Mouse (Mus musculus): ENCODE data around the gene Cdkn1c. TPM values are rescaled to one million over a fixed set of nuclear protein-coding genes. Genes with fewer than 3 reads are reported as not detected.

Cdkn1c gene
- total and polyA plus RNA-seq, 3 experiments = 10.0 to 11.9 TPM; not detected in 1

DNA sequence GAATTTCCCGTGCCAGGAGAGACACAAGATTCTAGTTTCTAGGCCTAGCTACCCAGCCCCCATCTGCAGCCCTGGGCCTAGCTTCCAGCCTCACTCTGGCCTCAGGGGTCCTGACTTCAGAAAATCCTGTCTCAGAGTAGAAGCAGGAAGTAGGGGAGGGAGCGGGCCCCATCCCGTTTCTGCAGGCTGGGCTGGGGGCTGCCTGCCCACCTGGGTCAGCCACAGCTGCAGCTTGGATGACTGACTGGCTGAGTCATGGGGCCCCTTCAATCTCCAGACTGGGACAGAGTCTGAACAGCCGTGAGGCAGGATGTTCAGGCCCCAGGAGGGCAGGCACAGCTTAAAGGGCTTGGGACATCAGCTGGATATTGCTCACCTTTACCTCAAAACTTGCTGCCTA is 45.8 kb downstream of the Cdkn1c start:
- no peaks in the 10 kb centered on the region for H3K4me1 ChIP-seq (ENCODE audit: control insufficient read depth in 1 of 2, insufficient read depth in 2 of 2, low read length in 2 of 2)
- no peaks in the 10 kb centered on the region for H3K9me3 ChIP-seq (replicated peaks; ENCODE audit: insufficient read depth, low read length)
- no peak overlapping the region for H3K9ac ChIP-seq (ENCODE audit: control insufficient read depth, low read depth, low read length, poor library complexity, severe bottlenecking)
- no peaks in the 10 kb centered on the region; a peak in 1 of 4 replicates for H3K27me3 ChIP-seq (ENCODE audit: control insufficient read depth in 1 of 2, insufficient read depth in 2 of 2, low read length in 2 of 2)
- H3K36me3 ChIP-seq (ENCODE audit: control insufficient read depth in 1 of 2, insufficient read depth in 2 of 2, low read length in 2 of 2) = no peaks in the 10 kb centered on the region
- no peak overlapping the region for H3K27ac ChIP-seq (ENCODE audit: control insufficient read depth, low read depth, low read length)
- DNase-seq (ENCODE audit: low read depth, low spot score) = no peak
- TF ChIP-seq TBP (IDR thresholded peaks at IDR 0.05; ENCODE audit: low read depth, low read length) (no peak), MAX (IDR thresholded peaks at IDR 0.05; ENCODE audit: low read length) (no peak), HCFC1 (IDR thresholded peaks at IDR 0.05; ENCODE audit: low read depth, low read length) (no peak), CTCF (IDR thresholded peaks at IDR 0.05 in 2 of 3, conservative IDR thresholded peaks at IDR 0.05 in 1 of 3; ENCODE audit: control insufficient read depth in 1 of 3, insufficient read depth in 1 of 3, low read depth in 2 of 3, low read length in 3 of 3, poor library complexity in 1 of 3, severe bottlenecking in 1 of 3) (no peak)
- H3K4me3 ChIP-seq (ENCODE audit: control insufficient read depth in 1 of 2, insufficient read depth in 1 of 2, low read depth in 2 of 2, low read length in 2 of 2) = no peak overlapping the region
- H3K79me2 ChIP-seq (ENCODE audit: control insufficient read depth, insufficient read depth, low read length, poor library complexity) = no peaks in the 10 kb centered on the region

DNA sequence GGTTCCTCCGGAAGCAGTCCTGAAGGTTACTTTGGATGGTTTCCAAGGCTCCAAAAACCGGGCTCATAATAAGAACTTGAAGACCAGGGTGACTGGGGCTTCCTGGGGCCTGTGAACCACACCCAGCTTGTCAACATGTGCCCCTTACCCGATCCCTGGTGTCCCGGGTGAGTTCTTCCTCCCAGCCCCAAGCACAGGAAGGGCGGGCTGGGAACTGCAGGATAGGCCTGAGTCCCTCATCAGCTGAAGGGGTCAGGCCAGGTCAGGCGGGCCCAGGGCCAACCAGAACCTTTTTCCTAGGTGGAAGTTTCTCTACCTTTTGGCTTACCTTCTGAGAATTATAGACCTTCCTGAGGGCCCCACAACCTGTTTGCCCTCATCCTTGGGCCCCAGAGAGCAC is 48.2 kb downstream of the Cdkn1c start:
- Histone ChIP-seq H3K4me3 (ENCODE audit: control insufficient read depth in 1 of 2, insufficient read depth in 1 of 2, low read depth in 2 of 2, low read length in 2 of 2) (no peak overlapping the region), H3K9ac (ENCODE audit: control insufficient read depth, low read depth, low read length, poor library complexity, severe bottlenecking) (no peak overlapping the region), H3K9me3 (replicated peaks; ENCODE audit: insufficient read depth, low read length) (no peaks in the 10 kb centered on the region), H3K4me1 (ENCODE audit: control insufficient read depth in 1 of 2, insufficient read depth in 2 of 2, low read length in 2 of 2) (no peaks in the 10 kb centered on the region), H3K36me3 (ENCODE audit: control insufficient read depth in 1 of 2, insufficient read depth in 2 of 2, low read length in 2 of 2) (no peaks in the 10 kb centered on the region), H3K27ac (ENCODE audit: control insufficient read depth, low read depth, low read length) (no peak overlapping the region), H3K27me3 (ENCODE audit: control insufficient read depth in 1 of 2, insufficient read depth in 2 of 2, low read length in 2 of 2) (no peaks in the 10 kb centered on the region; a peak in 1 of 4 replicates), H3K79me2 (ENCODE audit: control insufficient read depth, insufficient read depth, low read length, poor library complexity) (no peaks in the 10 kb centered on the region)
- no peak for DNase-seq (ENCODE audit: low read depth, low spot score)
- TF ChIP-seq KAT2A (conservative IDR thresholded peaks at IDR 0.05; ENCODE audit: low read depth, low read length) (no peak), MXI1 (IDR thresholded peaks at IDR 0.05; ENCODE audit: low read depth, low read length) (no peak), GATA1 (IDR thresholded peaks at IDR 0.05; ENCODE audit: low read depth, low read length) (no peak), E2F4 (IDR thresholded peaks at IDR 0.05; ENCODE audit: borderline replicate concordance, low read depth, low read length) (no peak), SMC3 (IDR thresholded peaks at IDR 0.05; ENCODE audit: low read depth, low read length) (no peak), USF2 (IDR thresholded peaks at IDR 0.05; ENCODE audit: borderline replicate concordance in 1 of 2, insufficient read depth in 1 of 2, low read depth in 1 of 2, low read length in 2 of 2) (no peak), ETS1 (IDR thresholded peaks at IDR 0.05; ENCODE audit: low read depth, low read length) (no peak), MAFK (IDR thresholded peaks at IDR 0.05; ENCODE audit: borderline replicate concordance, low read depth, low read length) (no peak)

GRCm38 (mm10) chr7:143408615-143409021 is 52.2 kb downstream of the Cdkn1c start:
- no peaks in the 10 kb centered on the region for H3K36me3 ChIP-seq (ENCODE audit: control insufficient read depth in 1 of 2, insufficient read depth in 2 of 2, low read length in 2 of 2)
- TF ChIP-seq SMC3 (IDR thresholded peaks at IDR 0.05; ENCODE audit: low read depth, low read length) (no peak), JUND (IDR thresholded peaks at IDR 0.05; ENCODE audit: low read depth, low read length) (no peak), ZC3H11A (IDR thresholded peaks at IDR 0.05; ENCODE audit: low read depth, low read length) (no peak), USF2 (IDR thresholded peaks at IDR 0.05; ENCODE audit: borderline replicate concordance in 1 of 2, insufficient read depth in 1 of 2, low read depth in 1 of 2, low read length in 2 of 2) (no peak), BHLHE40 (IDR thresholded peaks at IDR 0.05; ENCODE audit: borderline replicate concordance, low read depth, low read length) (no peak), ELF1 (IDR thresholded peaks at IDR 0.05; ENCODE audit: low read depth, low read length) (no peak)
- H3K9ac ChIP-seq (ENCODE audit: control insufficient read depth, low read depth, low read length, poor library complexity, severe bottlenecking) = no peak overlapping the region
- no peaks in the 10 kb centered on the region for H3K79me2 ChIP-seq (ENCODE audit: control insufficient read depth, insufficient read depth, low read length, poor library complexity)
- H3K4me3 ChIP-seq (ENCODE audit: control insufficient read depth in 1 of 2, insufficient read depth in 1 of 2, low read depth in 2 of 2, low read length in 2 of 2) = no peak overlapping the region
- H3K9me3 ChIP-seq (replicated peaks; ENCODE audit: insufficient read depth, low read length) = no peaks in the 10 kb centered on the region
- no peaks in the 10 kb centered on the region for H3K4me1 ChIP-seq (ENCODE audit: control insufficient read depth in 1 of 2, insufficient read depth in 2 of 2, low read length in 2 of 2)
- peaks cover 4 to 8% of the 10 kb centered on the region in 2 experiments for H3K27me3 ChIP-seq (ENCODE audit: control insufficient read depth in 1 of 2, insufficient read depth in 2 of 2, low read length in 2 of 2)
- DNase-seq (ENCODE audit: low read depth, low spot score) = no peak
- no peak overlapping the region for H3K27ac ChIP-seq (ENCODE audit: control insufficient read depth, low read depth, low read length)

Other genes with a start within 250 kb of the Cdkn1c start
- gene Slc22a18, start 12.7 kb upstream of the Cdkn1c start, total RNA-seq (2012; rRNA removed) = 5.2 and 5.8 TPM in 2 replicates
- 10 to 100 TPM in 1 of 2 experiments, not detected in 1; 19.8 TPM for gene Slc22a18, start 12.7 kb upstream of the Cdkn1c start, polyA plus RNA-seq (2012; ENCODE audit: insufficient read depth in 1 of 2, insufficient read length in 2 of 2, low read depth in 1 of 2, low replicate concordance in 2 of 2, missing spikeins in 1 of 2)
- gene Phlda2, start 42.1 kb upstream of the Cdkn1c start, total RNA-seq (2012; rRNA removed) = 152 and 160 TPM in 2 replicates
- 100 to 1,000 TPM in 1 of 2 experiments, not detected in 1; 253 TPM for gene Phlda2, start 42.1 kb upstream of the Cdkn1c start, polyA plus RNA-seq (2012; ENCODE audit: insufficient read depth in 1 of 2, insufficient read length in 2 of 2, low read depth in 1 of 2, low replicate concordance in 2 of 2, missing spikeins in 1 of 2)
- 136 and 165 TPM in 2 replicates for gene Nap1l4, start 88.1 kb upstream of the Cdkn1c start, total RNA-seq (2012; rRNA removed)
- 100 to 1,000 TPM in 1 of 2 experiments, not detected in 1; 186 TPM for gene Nap1l4, start 88.1 kb upstream of the Cdkn1c start, polyA plus RNA-seq (2012; ENCODE audit: insufficient read depth in 1 of 2, insufficient read length in 2 of 2, low read depth in 1 of 2, low replicate concordance in 2 of 2, missing spikeins in 1 of 2)
- 40.8 and 62.2 TPM in 2 replicates for gene Cars, start 139.0 kb upstream of the Cdkn1c start, total RNA-seq (2012; rRNA removed)
- gene Cars, start 139.0 kb upstream of the Cdkn1c start, polyA plus RNA-seq (2012; ENCODE audit: insufficient read depth in 1 of 2, insufficient read length in 2 of 2, low read depth in 1 of 2, low replicate concordance in 2 of 2, missing spikeins in 1 of 2) = 10 to 100 TPM in 1 of 2 experiments, not detected in 1; 73.5 TPM
- gene Tnfrsf26, start 167.7 kb upstream of the Cdkn1c start, total RNA-seq (2012; rRNA removed) = 0.42 and 0.52 TPM in 2 replicates
- gene Tnfrsf26, start 167.7 kb upstream of the Cdkn1c start, polyA plus RNA-seq (2012; ENCODE audit: insufficient read depth in 1 of 2, insufficient read length in 2 of 2, low read depth in 1 of 2, low replicate concordance in 2 of 2, missing spikeins in 1 of 2) = under 1 TPM in 1 of 2 experiments, not detected in 1; 0.50 TPM
- gene Tnfrsf22, start 188.6 kb upstream of the Cdkn1c start, total RNA-seq (2012; rRNA removed) = 0.10 and 0.23 TPM in 2 replicates
- 1 to 10 TPM in 1 of 2 experiments, not detected in 1; 1.1 TPM for gene Tnfrsf22, start 188.6 kb upstream of the Cdkn1c start, polyA plus RNA-seq (2012; ENCODE audit: insufficient read depth in 1 of 2, insufficient read length in 2 of 2, low read depth in 1 of 2, low replicate concordance in 2 of 2, missing spikeins in 1 of 2)
- gene Tnfrsf23, start 224.8 kb upstream of the Cdkn1c start, total RNA-seq (2012; rRNA removed) = not detected in 2 replicates
- not detected for gene Tnfrsf23, start 224.8 kb upstream of the Cdkn1c start, polyA plus RNA-seq (2012; ENCODE audit: insufficient read depth in 1 of 2, insufficient read length in 2 of 2, low read depth in 1 of 2, low replicate concordance in 2 of 2, missing spikeins in 1 of 2)

Measured in MEL (cell line).